ENCODE assay signal across 12 mouse cellular contexts in genomic region chr5:35921141-35921540, GRCm38 (mm10). TPM values are rescaled to one million over a fixed set of nuclear protein-coding genes. Genes with fewer than 3 reads are reported as not detected.
DNase-seq lines count a peak whose midpoint lies in the region; ATAC-seq lines count a peak whose summit lies in the region.
"Had no signal": no experiment of that assay in that cellular context is flagged by ENCODE, and none has a peak within 500 bp of the region (broad histone marks: within the 10 kb centered on the region; RNA-seq: fewer than 3 reads in every experiment).

No protein-coding gene starts in this region.

- WGBS in kidney, embryonic 14.5 days, result 72% methylated on average over 6 of the region's 6 CpGs
- WGBS in embryonic facial prominence, embryonic 11.5 days, result 71% methylated on average over 6 of the region's 6 CpGs
- 87% methylated on average over 6 of the region's 6 CpGs for WGBS in limb, embryonic 12.5 days

- peak overlapping the region; percentile 47 for H3K9ac ChIP-seq in kidney, embryonic 14.5 days (ENCODE audit: low read depth, low read length)
- no peak overlapping the region for H3K9ac ChIP-seq in embryonic facial prominence, embryonic 11.5 days (replicated peaks; ENCODE audit: low read length)
- no peak overlapping the region for H3K9ac ChIP-seq in limb, embryonic 12.5 days (replicated peaks)
- H3K9ac ChIP-seq: forebrain, embryonic 13.5 days; liver, embryonic 15.5 days had no signal

- no peaks in the 10 kb centered on the region for H3K27me3 ChIP-seq in kidney, embryonic 14.5 days (ENCODE audit: control insufficient read depth, insufficient read depth, low read length)
- H3K27me3 ChIP-seq in embryonic facial prominence, embryonic 11.5 days (ENCODE audit: control insufficient read depth, insufficient read depth, low read length), result no peaks in the 10 kb centered on the region
- H3K27me3 ChIP-seq in limb, embryonic 12.5 days, result no peaks in the 10 kb centered on the region
- H3K27me3 ChIP-seq: forebrain, embryonic 13.5 days; liver, embryonic 15.5 days had no signal

- peak overlapping the region; percentile 22; the same call in 1 of the 2 replicates for H3K4me2 ChIP-seq in kidney, embryonic 14.5 days (replicated peaks; ENCODE audit: low read depth, low read length)
- no peak overlapping the region; the same call in 1 of the 2 replicates for H3K4me2 ChIP-seq in embryonic facial prominence, embryonic 11.5 days (ENCODE audit: low read depth, low read length)
- H3K4me2 ChIP-seq in limb, embryonic 12.5 days, result peak overlapping the region; percentile 21
- H3K4me2 ChIP-seq: liver, embryonic 15.5 days had no signal

- no peak overlapping the region for H3K4me3 ChIP-seq in kidney, embryonic 14.5 days (ENCODE audit: low read length)
- H3K4me3 ChIP-seq in brown adipose tissue, adult 24 weeks (ENCODE audit: insufficient read depth, low read depth, low read length), result no peak overlapping the region
- H3K4me3 ChIP-seq in embryonic facial prominence, embryonic 11.5 days (ENCODE audit: low read depth, low read length), result no peak overlapping the region
- no peak overlapping the region for H3K4me3 ChIP-seq in limb, embryonic 12.5 days (replicated peaks)
- H3K4me3 ChIP-seq: forebrain, embryonic 13.5 days; liver, embryonic 15.5 days had no signal

- H3K4me1 ChIP-seq in kidney, embryonic 14.5 days (ENCODE audit: control insufficient read depth, insufficient read depth, low read length), result peaks cover 57% of the 10 kb centered on the region
- H3K4me1 ChIP-seq in brown adipose tissue, adult 24 weeks (ENCODE audit: control insufficient read depth, insufficient read depth, insufficient read length, low read length), result peaks cover 35% of the 10 kb centered on the region
- peaks cover 9% of the 10 kb centered on the region for H3K4me1 ChIP-seq in embryonic facial prominence, embryonic 11.5 days (ENCODE audit: control insufficient read depth, insufficient read depth, low read length)
- peaks cover 75% of the 10 kb centered on the region for H3K4me1 ChIP-seq in limb, embryonic 12.5 days (replicated peaks)
- H3K4me1 ChIP-seq: liver, embryonic 15.5 days had no signal

- peak overlapping the region; percentile 89; the same call in 1 of the 2 replicates for H3K27ac ChIP-seq in kidney, embryonic 14.5 days (ENCODE audit: low read depth, low read length)
- peak overlapping the region; percentile 26; the same call in 1 of the 2 replicates for H3K27ac ChIP-seq in brown adipose tissue, adult 24 weeks (replicated peaks; ENCODE audit: low read depth, low read length)
- H3K27ac ChIP-seq in embryonic facial prominence, embryonic 11.5 days (replicated peaks; ENCODE audit: low read depth, low read length), result peak overlapping the region; percentile 47
- peak overlapping the region; percentile 77 for H3K27ac ChIP-seq in limb, embryonic 12.5 days
- H3K27ac ChIP-seq: forebrain, embryonic 13.5 days; liver, embryonic 15.5 days had no signal

- DNase-seq in kidney, adult 9 months, result no peak
- no peak for DNase-seq in embryonic facial prominence, embryonic 11.5 days (ENCODE audit: low spot score)
- no peak for DNase-seq in adrenal gland, postnatal 14 days
- no peak for DNase-seq in spleen, adult 18-20 months
- DNase-seq: cerebellum, adult 9-11 months had no signal

- ATAC-seq in kidney, embryonic 14.5 days (ENCODE audit: low FRiP score, low TSS enrichment), result 0 out of 2 replicates have a peak, but pooled peaks have one; percentile 2
- no peak for ATAC-seq in embryonic facial prominence, embryonic 11.5 days (replicated peaks; ENCODE audit: insufficient number of reproducible peaks, low FRiP score, low TSS enrichment, low read depth)
- no peak for ATAC-seq in limb, embryonic 12.5 days (ENCODE audit: insufficient number of reproducible peaks, insufficient read depth, low FRiP score, low TSS enrichment, low read depth)
- ATAC-seq: forebrain, embryonic 13.5 days; inflammation-experienced regulatory T-cells, adult 6 months had no signal

- H3K36me3 ChIP-seq in kidney, embryonic 14.5 days (ENCODE audit: control insufficient read depth, insufficient read depth, low read length), result no peaks in the 10 kb centered on the region
- H3K36me3 ChIP-seq in embryonic facial prominence, embryonic 11.5 days (replicated peaks; ENCODE audit: control insufficient read depth, insufficient read depth, low read depth, low read length), result no peaks in the 10 kb centered on the region
- no peaks in the 10 kb centered on the region for H3K36me3 ChIP-seq in limb, embryonic 12.5 days
- H3K36me3 ChIP-seq: G1E; liver, embryonic 15.5 days had no signal

- H3K9me3 ChIP-seq in kidney, embryonic 14.5 days (ENCODE audit: control insufficient read depth, low read length), result no peaks in the 10 kb centered on the region
- no peaks in the 10 kb centered on the region for H3K9me3 ChIP-seq in embryonic facial prominence, embryonic 11.5 days (replicated peaks; ENCODE audit: control insufficient read depth, low read length)
- no peaks in the 10 kb centered on the region for H3K9me3 ChIP-seq in limb, embryonic 12.5 days
- H3K9me3 ChIP-seq: forebrain, embryonic 13.5 days; G1E; liver, embryonic 15.5 days had no signal

RNA-seq across cellular contexts. Expression of gene Afap1, which starts 28.0 kb away (rescaled TPM):
- polyA plus RNA-seq in kidney, embryonic 14.5 days (2014; fragmentation: Nextera tagmentation; extraction: Ambion mirVana), result 16.8 and 23.6 TPM in 2 replicates
- polyA plus RNA-seq in brown adipose tissue, adult 24 weeks (2012; ENCODE audit: insufficient read depth, insufficient read length, missing spikeins), result 19.0 and 19.3 TPM in 2 replicates
- 19.8 and 20.5 TPM in 2 replicates for polyA plus RNA-seq in embryonic facial prominence, embryonic 11.5 days (2014; fragmentation: Nextera tagmentation; extraction: Ambion mirVana)
- polyA plus RNA-seq in limb, embryonic 12.5 days (2016; fragmentation: Nextera tagmentation; extraction: Ambion mirVana), result 15.4 and 16.6 TPM in 2 replicates
- 20.8 and 24.9 TPM in 2 replicates for total RNA-seq in adrenal gland, postnatal 14 days (2021)
- polyA plus RNA-seq: G1E had no signal

Comparison
In these comparisons a context has a peak if more than half of its experiments do, and no peak if none do; other contexts are left out.
1. H3K27ac ChIP-seq: peak in every context shown above with its lines; median percentile 89 in kidney, embryonic 14.5 days; 77 in limb, embryonic 12.5 days; 47 in embryonic facial prominence, embryonic 11.5 days; 26 in brown adipose tissue, adult 24 weeks.